Comparison of ENCODE assay signal across 8 mouse cellular contexts in genomic region chrX:96097491-96097970, GRCm38 (mm10). TPM values are rescaled to one million over a fixed set of nuclear protein-coding genes. Genes with fewer than 3 reads are reported as not detected.
A peak's percentile ranks its signal among the peaks of the same experiment; 100 is the strongest.
DNase-seq lines count a peak whose midpoint lies in the region; ATAC-seq and TF ChIP-seq lines count a peak whose summit lies in the region.

No protein-coding gene starts in this region.

- WGBS in spleen, adult 2 months = 26% methylated on average over 5 of the region's 5 CpGs
- WGBS in forebrain, embryonic 11.5 days = 48% methylated on average over 5 of the region's 5 CpGs
- WGBS in liver, embryonic 11.5 days = 26% methylated on average over 5 of the region's 5 CpGs
- WGBS in cerebellum, adult 2 months = 66% methylated on average over 5 of the region's 5 CpGs

- H3K4me1 ChIP-seq in spleen, adult 2 months (ENCODE audit: control insufficient read depth, insufficient read depth, insufficient read length) = peaks cover 2% of the 10 kb centered on the region; the same call in 1 of the 2 replicates
- no peaks in the 10 kb centered on the region for H3K4me1 ChIP-seq in forebrain, embryonic 11.5 days (replicated peaks; ENCODE audit: control insufficient read depth, insufficient read depth, low read length)
- H3K4me1 ChIP-seq in liver, embryonic 11.5 days (replicated peaks; ENCODE audit: control insufficient read depth, insufficient read depth, low read length) = no peaks in the 10 kb centered on the region
- no peaks in the 10 kb centered on the region; the same call in 1 of the 2 replicates for H3K4me1 ChIP-seq in cerebellum, adult 2 months (ENCODE audit: control insufficient read depth, insufficient read depth, low read length)

- no peaks in the 10 kb centered on the region for H3K9me3 ChIP-seq in forebrain, embryonic 11.5 days (ENCODE audit: control insufficient read depth, low read length)
- H3K9me3 ChIP-seq in liver, embryonic 11.5 days (ENCODE audit: control insufficient read depth, low read length) = no peaks in the 10 kb centered on the region

- no peak for TF ChIP-seq CTCF in spleen, adult 2 months (IDR thresholded peaks at IDR 0.05; ENCODE audit: extremely low read depth, insufficient read depth, insufficient read length, insufficient replicate concordance)
- TF ChIP-seq CTCF in cerebellum, adult 2 months (IDR thresholded peaks at IDR 0.05; ENCODE audit: borderline replicate concordance, insufficient read depth, low read depth, low read length) = no peak

- H3K4me3 ChIP-seq in spleen, adult 2 months (ENCODE audit: extremely low read depth, insufficient read depth, insufficient read length) = peak overlapping the region; percentile 53
- H3K4me3 ChIP-seq in forebrain, embryonic 11.5 days (ENCODE audit: low read depth, low read length) = peak overlapping the region; percentile 46
- H3K4me3 ChIP-seq in liver, embryonic 11.5 days (ENCODE audit: low read depth, low read length) = peak overlapping the region; percentile 65
- H3K4me3 ChIP-seq in cerebellum, adult 2 months (replicated peaks; ENCODE audit: insufficient read depth, low read depth, low read length) = no peak overlapping the region

- no peak for TF ChIP-seq POLR2A in spleen, adult 2 months (IDR thresholded peaks at IDR 0.05; ENCODE audit: low read depth, low read length)
- TF ChIP-seq POLR2A in cerebellum, adult 2 months (IDR thresholded peaks at IDR 0.05; ENCODE audit: borderline replicate concordance, insufficient read depth, low read length) = no peak

- peak overlapping the region; percentile 53 for H3K4me2 ChIP-seq in forebrain, embryonic 11.5 days (ENCODE audit: low read depth, low read length, severe bottlenecking)
- H3K4me2 ChIP-seq in liver, embryonic 11.5 days = peak overlapping the region; percentile 70

- ATAC-seq in forebrain, embryonic 11.5 days (replicated peaks; ENCODE audit: low FRiP score) = no peak
- no peak for ATAC-seq in liver, embryonic 11.5 days (replicated peaks; ENCODE audit: low FRiP score)

- peak overlapping the region; percentile 54 for H3K27ac ChIP-seq in spleen, adult 2 months (ENCODE audit: insufficient read depth, low read length)
- H3K27ac ChIP-seq in forebrain, embryonic 11.5 days (ENCODE audit: low read depth, low read length) = no peak overlapping the region
- H3K27ac ChIP-seq in liver, embryonic 11.5 days (ENCODE audit: low read depth, low read length) = peak overlapping the region; percentile 58; the same call in 1 of the 2 replicates
- no peak overlapping the region for H3K27ac ChIP-seq in cerebellum, adult 2 months (ENCODE audit: insufficient read depth, low read length)

- no peak for DNase-seq in spleen, adult 2 months (ENCODE audit: low read depth in 1 of 2, low spot score in 2 of 2)
- DNase-seq in spleen, adult 12 weeks (ENCODE audit: low spot score) = no peak
- DNase-seq in forebrain, embryonic 11.5 days (ENCODE audit: low spot score) = no peak
- DNase-seq in liver, embryonic 11.5 days (ENCODE audit: low spot score) = no peak
- DNase-seq in thymus, postnatal 36 days = peak; percentile 16 to 22
- DNase-seq in cerebellum, adult 18-20 months = no peak
- DNase-seq in left cerebral cortex, postnatal 25 days (ENCODE audit: low spot score in 2 of 2) = no peak
- DNase-seq in cerebellum, adult 2 months = no peak

- no peaks in the 10 kb centered on the region for H3K27me3 ChIP-seq in spleen, adult 2 months (ENCODE audit: control insufficient read depth, insufficient read depth, low read length)
- no peaks in the 10 kb centered on the region for H3K27me3 ChIP-seq in forebrain, embryonic 11.5 days (ENCODE audit: control insufficient read depth, insufficient read depth, low read length)
- 0 out of 2 replicates have a peak, but pooled peaks cover 3% of the 10 kb centered on the region for H3K27me3 ChIP-seq in liver, embryonic 11.5 days (replicated peaks; ENCODE audit: control insufficient read depth, insufficient read depth, low read length)
- H3K27me3 ChIP-seq in cerebellum, adult 2 months (ENCODE audit: control insufficient read depth, insufficient read depth, low read length) = no peaks in the 10 kb centered on the region

- H3K9ac ChIP-seq in forebrain, embryonic 11.5 days (ENCODE audit: low read length) = 0 out of 2 replicates have a peak overlapping the region, but pooled peaks have one; percentile 62
- 0 out of 2 replicates have a peak overlapping the region, but pooled peaks have one; percentile 48 for H3K9ac ChIP-seq in liver, embryonic 11.5 days (ENCODE audit: low read depth, low read length)

- intact Hi-C loops in left cerebral cortex, postnatal 25 days (cut with DNase I) = no loop called here

- H3K36me3 ChIP-seq in spleen, adult 2 months (ENCODE audit: control insufficient read depth, insufficient read depth, low read length) = 0 out of 2 replicates have a peak, but pooled peaks cover 1% of the 10 kb centered on the region
- no peaks in the 10 kb centered on the region for H3K36me3 ChIP-seq in forebrain, embryonic 11.5 days (ENCODE audit: control insufficient read depth, insufficient read depth, low read length)
- H3K36me3 ChIP-seq in liver, embryonic 11.5 days (ENCODE audit: control insufficient read depth, insufficient read depth, low read length) = no peaks in the 10 kb centered on the region

RNA-seq across cellular contexts. Expression of gene Msn, which starts 1.7 kb away (rescaled TPM):
- polyA plus RNA-seq in spleen, adult 2 months (2012; rRNA removed) = 147 and 159 TPM in 2 replicates
- polyA plus RNA-seq in forebrain, embryonic 11.5 days (2014; fragmentation: Nextera tagmentation; extraction: Ambion mirVana) = 106 and 107 TPM in 2 replicates
- 116 and 131 TPM in 2 replicates for polyA plus RNA-seq in liver, embryonic 11.5 days (2014; fragmentation: Nextera tagmentation; extraction: Ambion mirVana)
- total RNA-seq in left cerebral cortex, postnatal 25 days (2021) = 10 to 100 TPM; 15.8 to 18.4 TPM
- 33.0 and 37.6 TPM in 2 replicates for polyA plus RNA-seq in cerebellum, adult 2 months (2012; rRNA removed)

Comparison
In these comparisons a context has a peak if more than half of its experiments do, and no peak if none do; other contexts are left out.
1. DNase-seq: peak in thymus, postnatal 36 days (2 of 2); none in spleen, adult 2 months (0 of 2), spleen, adult 12 weeks (single experiment), forebrain, embryonic 11.5 days (single experiment), liver, embryonic 11.5 days (single experiment), cerebellum, adult 18-20 months (0 of 2), left cerebral cortex, postnatal 25 days (0 of 2) and cerebellum, adult 2 months (0 of 2).
2. H3K27ac ChIP-seq: peak in spleen, adult 2 months (single experiment) and liver, embryonic 11.5 days (single experiment); none in forebrain, embryonic 11.5 days (single experiment) and cerebellum, adult 2 months (single experiment).